Mouse (Mus musculus) embryonic facial prominence, embryonic 14.5 days (tissue): ENCODE data around the gene Cpt1b. TPM values are rescaled to one million over a fixed set of nuclear protein-coding genes. Genes with fewer than 3 reads are reported as not detected.
A peak's percentile ranks its signal among the peaks of the same experiment; 100 is the strongest.

Experiments used
- ATAC-seq: fragments of 200-750 bp; cut with Nextera tagmentation; 2 replicates; pipeline ENCODE4 v1.8.0; 2017; ENCODE audit warnings: low read depth, moderate number of reproducible peaks, moderate TSS enrichment
- DNase-seq: peaks from one replicate; pipeline ENCODE4 v3.0.0-alpha.2; 2015; ENCODE audit warnings: low spot score
- H3K27ac ChIP-seq: fragments of 300-500 bp; sonication (generic); replicated peaks from 2 replicates; pipeline ENCODE4 v1.5.1; 2014; ENCODE audit warnings: low read depth, mild to moderate bottlenecking, low read length, moderate library complexity
- H3K27me3 ChIP-seq: fragments of 300-500 bp; sonication (generic); replicated peaks from 2 replicates; pipeline ENCODE4 v1.6.1; 2014; ENCODE audit warnings: low read length; ENCODE audit not compliant: control insufficient read depth, insufficient read depth
- H3K36me3 ChIP-seq: fragments of 300-500 bp; sonication (generic); 2 replicates; pipeline ENCODE4 v1.6.1; 2014; ENCODE audit warnings: low read length, mixed read lengths; ENCODE audit not compliant: control insufficient read depth, insufficient read depth
- H3K4me1 ChIP-seq: fragments of 300-500 bp; sonication (generic); 2 replicates; pipeline ENCODE4 v1.6.1; 2014; ENCODE audit warnings: antibody characterized with exemption, low read length; ENCODE audit not compliant: control insufficient read depth, insufficient read depth
- H3K4me2 ChIP-seq: fragments of 300-500 bp; sonication (generic); 2 replicates; pipeline ENCODE4 v1.6.1; 2014; ENCODE audit warnings: low read depth, mild to moderate bottlenecking, low read length, moderate library complexity, mixed read lengths
- H3K4me3 ChIP-seq: fragments of 300-500 bp; sonication (generic); 2 replicates; pipeline ENCODE4 v1.5.1; 2014; ENCODE audit warnings: low read depth, mild to moderate bottlenecking, low read length
- H3K9ac ChIP-seq: fragments of 300-500 bp; sonication (generic); 2 replicates; pipeline ENCODE4 v1.6.1; 2014; ENCODE audit warnings: low read depth, mild to moderate bottlenecking, low read length, moderate library complexity, mixed read lengths
- H3K9me3 ChIP-seq: fragments of 300-500 bp; sonication (generic); 2 replicates; pipeline ENCODE4 v1.6.1; 2016; ENCODE audit warnings: low read length; ENCODE audit not compliant: control insufficient read depth
- WGBS: fragments of 180-500 bp; shearing (Covaris S2); extraction: QIAGEN DNeasy Blood & Tissue Kit; methylation state at CpG from one replicate; pipeline ENCODE4 v1.1.7; 2014; 5-methylcytosine and 5-hydroxymethylcytosine counted together
- polyA plus RNA-seq: library from polyadenylated mRNA; unstranded; fragments of >200 nt; fragmentation: Nextera tagmentation; extraction: Ambion mirVana; gene quantifications from 2 replicates; pipeline ENCODE4 v1.2.1, GENCODE M21; 2014

Gene Cpt1b
- polyA plus RNA-seq, 1 experiment from 2014 or later, result 7.7 TPM

- H3K27ac ChIP-seq, result no peak overlapping the region
- H3K36me3 ChIP-seq, result no peaks in the 10 kb centered on the region
- H3K4me2 ChIP-seq, result no peak overlapping the region
- 39% methylated on average over 12 of the region's 12 CpGs for WGBS
- H3K4me1 ChIP-seq, result no peaks in the 10 kb centered on the region
- H3K27me3 ChIP-seq, result no peaks in the 10 kb centered on the region
- ATAC-seq (no peak), DNase-seq (no peak)
- no peak overlapping the region for H3K4me3 ChIP-seq
- no peak overlapping the region for H3K9ac ChIP-seq
- H3K9me3 ChIP-seq, result no peaks in the 10 kb centered on the region
Measured at GRCm38 (mm10) chr15:89387127-89387526, 38.5 kb downstream of the Cpt1b start.

- Histone ChIP-seq H3K4me3 (no peak within 1 kb of the TSS), H3K27ac (no peak within 1 kb of the TSS), H3K27me3 (peaks cover 16% of the 10 kb centered on the region), H3K4me2 (no peak within 1 kb of the TSS), H3K9me3 (no peaks in the 10 kb centered on the region), H3K4me1 (no peaks in the 10 kb centered on the region), H3K36me3 (no peaks in the 10 kb centered on the region), H3K9ac (no peak within 1 kb of the TSS)
- DNase-seq (no peak), ATAC-seq (no peak)
- WGBS, result 77% methylated on average over 7 of the region's 7 CpGs
Measured at GRCm38 (mm10) chr15:89384617-89385016, 41.0 kb downstream of the Cpt1b start, which contains the start of gene Klhdc7b. Klhdc7b (plus strand) TSS chr15:89384917.

GRCm38 (mm10) chr15:89379429-89379828 is 46.2 kb downstream of the Cpt1b start:
- DNase-seq (no peak), ATAC-seq (no peak)
- no peak overlapping the region for H3K27ac ChIP-seq
- WGBS, result 15% methylated on average over 10 of the region's 10 CpGs
- peak overlapping the region; percentile 39 for H3K4me3 ChIP-seq
- H3K36me3 ChIP-seq, result no peaks in the 10 kb centered on the region
- peaks cover 59% of the 10 kb centered on the region for H3K27me3 ChIP-seq
- no peak overlapping the region for H3K9ac ChIP-seq
- H3K4me2 ChIP-seq, result peak overlapping the region; percentile 71
- H3K4me1 ChIP-seq, result peaks cover 13% of the 10 kb centered on the region; the same call in 1 of the 2 replicates
- no peaks in the 10 kb centered on the region for H3K9me3 ChIP-seq

- Histone ChIP-seq H3K9me3 (no peaks in the 10 kb centered on the region), H3K36me3 (no peaks in the 10 kb centered on the region), H3K27me3 (peaks cover 59% of the 10 kb centered on the region), H3K4me2 (peak within 1 kb of the TSS; percentile 71), H3K4me1 (peaks cover 17% of the 10 kb centered on the region; the same call in 1 of the 2 replicates), H3K9ac (peak within 1 kb of the TSS; percentile 45), H3K27ac (no peak within 1 kb of the TSS), H3K4me3 (peak within 1 kb of the TSS; percentile 39)
- under 1% methylated on average over 28 of the region's 33 CpGs for WGBS
- DNase-seq, result no peak
- no peak for ATAC-seq
Measured at GRCm38 (mm10) chr15:89378831-89379401, 46.7 kb downstream of the Cpt1b start, which contains the start of gene Odf3b. Odf3b (minus strand) TSS chr15:89379282.

- Histone ChIP-seq H3K27ac (no peak overlapping the region), H3K9me3 (no peaks in the 10 kb centered on the region), H3K27me3 (peaks cover 59% of the 10 kb centered on the region), H3K4me3 (peak overlapping the region; percentile 39), H3K36me3 (no peaks in the 10 kb centered on the region), H3K4me2 (peak overlapping the region; percentile 71), H3K4me1 (peaks cover 17% of the 10 kb centered on the region; the same call in 1 of the 2 replicates), H3K9ac (peak overlapping the region; percentile 45)
- no peak for ATAC-seq
- 12% methylated on average over 34 of the region's 46 CpGs for WGBS
- DNase-seq, result no peak
Measured at GRCm38 (mm10) chr15:89377938-89378828, 47.5 kb downstream of the Cpt1b start.

GRCm38 (mm10) chr15:89377362-89377761 is 48.3 kb downstream of the Cpt1b start:
- H3K9me3 ChIP-seq, result no peaks in the 10 kb centered on the region
- H3K4me1 ChIP-seq, result peaks cover 20% of the 10 kb centered on the region; the same call in 1 of the 2 replicates
- no peak overlapping the region for H3K27ac ChIP-seq
- no peak overlapping the region for H3K4me3 ChIP-seq
- H3K36me3 ChIP-seq, result peaks cover 4% of the 10 kb centered on the region
- no peak for ATAC-seq
- no peak for DNase-seq
- WGBS, result 6% methylated on average over 15 of the region's 18 CpGs
- H3K27me3 ChIP-seq, result peaks cover 59% of the 10 kb centered on the region
- H3K4me2 ChIP-seq, result no peak overlapping the region
- no peak overlapping the region for H3K9ac ChIP-seq

- no peak within 1 kb of the TSS for H3K9ac ChIP-seq
- WGBS, result 19% methylated on average over 16 of the region's 16 CpGs
- no peak within 1 kb of the TSS for H3K27ac ChIP-seq
- no peak within 1 kb of the TSS for H3K4me2 ChIP-seq
- DNase-seq, result no peak
- peaks cover 59% of the 10 kb centered on the region for H3K27me3 ChIP-seq
- H3K9me3 ChIP-seq, result no peaks in the 10 kb centered on the region
- peaks cover 8% of the 10 kb centered on the region for H3K36me3 ChIP-seq
- H3K4me3 ChIP-seq, result no peak within 1 kb of the TSS
- ATAC-seq, result no peak
- peaks cover 20% of the 10 kb centered on the region; the same call in 1 of the 2 replicates for H3K4me1 ChIP-seq
Measured at GRCm38 (mm10) chr15:89376957-89377356, 48.7 kb downstream of the Cpt1b start, which contains the start of gene Tymp. Tymp (minus strand) TSS chr15:89377039.

GRCm38 (mm10) chr15:89376040-89376439 is 49.6 kb downstream of the Cpt1b start:
- 88% methylated on average over 7 of the region's 7 CpGs for WGBS
- H3K4me3 ChIP-seq, result no peak overlapping the region

More at GRCm38 (mm10) chr15:89376040-89376439, 49.6 kb downstream of the Cpt1b start:
- no peak overlapping the region for H3K27ac ChIP-seq
- no peak overlapping the region for H3K9ac ChIP-seq
- DNase-seq (no peak), ATAC-seq (no peak)
- peaks cover 58% of the 10 kb centered on the region for H3K27me3 ChIP-seq
- peaks cover 18% of the 10 kb centered on the region for H3K36me3 ChIP-seq
- H3K4me1 ChIP-seq, result peaks cover 20% of the 10 kb centered on the region; the same call in 1 of the 2 replicates
- no peaks in the 10 kb centered on the region for H3K9me3 ChIP-seq
- H3K4me2 ChIP-seq, result no peak overlapping the region
